Mouse (Mus musculus) MEL-GATA-1-ER (cell line): Measurements from ENCODE around the gene Olig3.
"Not testable (repeated sequence)": the region's sequence is repeated elsewhere in the genome, so short reads cannot be mapped to it uniquely, and the experiment has no call there.

Source experiments
- DNase-seq: peaks from one replicate; pipeline ENCODE4 v3.0.0-alpha.2; 2012; ENCODE audit warnings: low read depth; ENCODE audit errors: extremely low read depth

The Olig3 gene

DNA sequence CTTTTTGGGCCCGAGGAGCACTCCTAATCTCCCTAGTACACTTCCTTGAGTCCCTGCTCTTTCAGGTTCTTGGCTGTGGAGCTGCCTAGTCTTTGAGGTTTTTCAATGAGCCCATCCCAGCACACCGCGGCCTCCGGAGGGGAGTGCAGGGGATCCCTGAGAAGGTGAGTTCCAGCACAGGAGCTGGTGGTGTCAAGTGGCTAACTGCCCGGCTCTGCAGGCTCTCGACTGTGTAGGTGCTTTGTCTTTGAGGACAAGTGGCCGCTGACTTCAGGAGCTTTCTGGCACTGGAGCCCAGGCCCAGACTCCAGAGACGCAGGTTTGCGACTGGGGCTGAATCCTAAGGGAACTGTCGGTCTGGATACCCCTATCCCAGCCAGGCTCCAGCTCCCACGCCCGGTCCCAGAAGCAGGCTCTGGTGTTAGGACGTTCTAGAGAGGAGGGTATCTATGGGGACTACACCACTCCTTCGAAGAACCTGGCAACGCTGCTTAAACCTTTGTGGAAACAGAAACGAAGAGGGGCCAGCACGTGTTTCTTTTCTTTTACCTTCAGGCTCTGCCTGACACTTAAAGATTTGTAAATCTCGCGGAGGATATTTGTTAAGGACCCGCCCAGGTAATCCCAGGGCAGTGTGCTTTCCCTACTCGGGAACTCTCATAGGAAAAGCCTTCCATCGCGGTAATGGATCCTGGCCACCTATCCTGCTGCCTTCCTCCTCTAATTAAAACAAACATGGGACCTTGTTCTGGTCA lies 5.4 kb downstream of the Olig3 start:
- no peak for DNase-seq

- no peak for DNase-seq
These were observed 5.9 kb downstream of the Olig3 start for GRCm38 (mm10) chr10:19362294-19362590.

- no peak for DNase-seq
These were observed 6.5 kb downstream of the Olig3 start for GRCm38 (mm10) chr10:19362861-19363260.

DNA sequence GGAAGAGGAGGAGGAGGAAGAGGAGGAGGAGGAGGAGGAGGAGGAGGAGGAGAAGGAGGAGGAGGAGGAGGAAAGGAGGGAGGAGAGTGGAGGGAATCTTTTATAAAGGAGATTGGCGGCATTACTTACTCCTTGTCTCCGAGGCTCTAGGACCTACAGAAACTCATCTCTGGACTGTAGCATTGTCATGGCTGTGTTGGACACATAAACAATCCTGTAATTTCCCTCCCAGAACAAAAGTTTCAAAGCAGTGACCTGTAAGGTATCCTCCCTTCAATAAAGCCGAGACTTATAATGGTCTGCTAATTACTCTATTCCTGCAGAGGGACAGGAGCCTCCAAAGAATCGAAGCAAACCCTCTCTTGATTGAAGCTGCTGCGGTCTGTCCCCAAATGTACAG lies 7.0 kb downstream of the Olig3 start:
- DNase-seq = no peak

GRCm38 (mm10) chr10:19369143-19369542 lies 12.8 kb downstream of the Olig3 start:
- no peak for DNase-seq

DNA sequence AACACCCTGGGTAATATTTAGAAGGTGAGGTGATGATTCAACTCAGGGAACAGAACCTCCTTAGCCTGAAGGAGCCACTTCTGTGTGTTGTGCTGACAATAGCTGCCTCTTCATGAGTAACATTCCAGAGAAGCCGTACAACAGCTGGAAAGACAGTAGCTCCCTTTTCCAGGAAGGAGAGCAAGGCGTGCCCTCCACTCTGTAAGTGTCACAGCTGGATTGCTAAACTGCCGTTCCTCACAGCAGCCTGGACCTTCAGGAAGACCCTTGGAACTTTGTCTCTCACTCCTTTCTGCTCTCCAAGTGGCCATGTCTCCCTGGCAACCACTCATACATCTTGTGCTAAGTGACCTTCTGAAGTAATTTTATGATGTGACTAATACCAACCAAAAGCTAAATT lies 13.8 kb downstream of the Olig3 start:
- no peak for DNase-seq

DNA sequence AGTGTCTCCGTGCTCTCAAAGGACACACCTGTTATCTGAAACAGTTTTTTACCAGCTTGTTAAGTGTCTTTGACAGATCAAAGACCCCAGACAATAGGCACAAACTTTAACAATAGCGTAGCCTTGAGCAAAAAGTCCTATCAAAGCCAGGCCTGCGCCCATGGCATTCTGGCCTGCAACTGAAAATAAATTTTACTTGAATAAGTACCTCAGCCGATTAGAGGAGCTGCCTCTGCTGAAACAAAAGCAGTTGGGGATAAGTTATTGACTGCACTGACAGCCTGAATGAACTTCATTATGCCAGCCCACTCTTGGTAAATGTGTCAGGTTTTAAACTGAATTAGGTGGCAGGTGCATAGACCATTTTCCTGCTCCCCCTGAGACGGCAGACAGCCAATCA lies 15.9 kb downstream of the Olig3 start:
- DNase-seq = no peak

DNA sequence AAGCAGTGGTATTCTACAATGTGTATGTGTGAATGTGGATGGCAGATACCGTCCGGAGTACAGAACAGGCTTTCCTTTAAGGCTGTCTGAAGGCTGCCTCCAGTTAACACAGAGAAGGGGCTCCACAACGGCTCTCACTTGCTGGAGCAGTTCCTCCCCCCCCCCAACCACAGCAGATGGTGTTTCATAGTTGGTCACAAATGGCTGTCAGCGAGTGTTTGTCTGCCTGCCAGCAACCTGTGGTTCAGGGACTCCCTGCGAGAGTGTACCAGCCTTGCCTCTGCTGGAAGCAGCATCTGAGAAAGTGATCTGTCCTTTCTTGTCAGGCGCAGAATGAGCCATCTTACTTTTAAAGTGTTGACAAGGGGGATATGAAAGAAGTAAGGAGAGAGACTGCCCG lies 17.5 kb downstream of the Olig3 start:
- DNase-seq = no peak

- DNase-seq = no peak
These were observed 18.0 kb downstream of the Olig3 start for GRCm38 (mm10) chr10:19374311-19374710.

GRCm38 (mm10) chr10:19375838-19376237 lies 19.5 kb downstream of the Olig3 start:
- no peak for DNase-seq

- not testable (repeated sequence) for DNase-seq
These were observed 24.6 kb downstream of the Olig3 start for GRCm38 (mm10) chr10:19380971-19381370.

DNA sequence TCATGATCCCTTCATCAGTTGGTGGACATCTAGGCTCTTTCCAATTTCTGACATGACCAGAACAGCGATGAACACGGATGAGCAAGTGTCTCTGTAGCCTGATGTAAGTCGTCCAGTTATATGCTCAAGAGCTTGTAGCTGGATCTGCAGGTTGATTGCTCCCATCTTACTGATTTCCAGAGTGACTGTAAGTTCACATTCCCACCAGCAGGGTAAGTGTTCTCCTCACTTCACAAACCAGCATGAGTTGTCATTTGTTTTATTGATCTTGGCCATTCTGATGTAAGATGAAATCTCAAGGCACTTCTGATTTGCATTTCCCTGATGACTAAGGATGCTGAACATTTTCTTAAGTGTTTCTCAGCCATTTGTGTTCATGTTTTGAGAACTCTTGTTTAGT lies 27.8 kb downstream of the Olig3 start:
- DNase-seq = no peak

DNA sequence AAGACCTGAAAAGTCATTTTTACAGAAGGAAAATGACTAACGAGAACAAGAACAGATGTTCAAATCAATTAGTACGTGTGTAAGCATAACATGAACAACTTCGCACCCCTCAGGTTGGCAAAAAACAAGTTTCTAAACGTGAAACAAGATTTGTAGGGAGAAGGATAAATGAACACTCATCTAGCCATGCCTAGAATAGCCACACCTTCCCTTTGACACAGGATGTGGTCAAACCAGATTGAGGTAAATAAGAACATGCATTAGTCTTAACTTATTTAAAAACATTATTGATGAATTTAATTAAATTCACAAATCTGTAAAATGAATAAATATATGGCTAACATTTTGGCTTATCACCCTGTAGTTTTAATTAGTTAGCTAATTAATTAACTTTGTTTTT lies 35.5 kb downstream of the Olig3 start:
- no peak for DNase-seq

- DNase-seq = no peak
These were observed 40.3 kb downstream of the Olig3 start for GRCm38 (mm10) chr10:19396485-19397137.

GRCm38 (mm10) chr10:19397396-19397795 lies 41.1 kb downstream of the Olig3 start:
- peak; percentile 0 for DNase-seq

DNA sequence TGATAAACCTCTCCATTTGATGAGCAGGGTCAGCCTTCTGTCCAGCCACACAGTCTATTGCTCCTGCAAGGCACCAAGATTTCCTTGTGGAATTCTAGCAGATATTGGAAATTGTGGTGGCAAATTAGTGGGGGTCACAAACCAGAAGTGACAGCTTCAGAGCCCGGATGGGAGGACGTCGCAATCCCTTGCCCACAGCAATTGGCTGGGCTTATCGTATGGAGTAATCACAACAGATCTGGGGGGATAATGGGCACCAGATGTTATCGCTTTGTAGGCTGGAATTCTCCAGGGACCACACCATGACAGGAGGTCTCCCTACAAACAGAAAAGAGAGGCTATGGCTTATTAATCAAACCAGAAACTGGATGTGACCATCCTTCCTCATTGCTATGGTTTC lies 44.8 kb downstream of the Olig3 start:
- no peak for DNase-seq

DNA sequence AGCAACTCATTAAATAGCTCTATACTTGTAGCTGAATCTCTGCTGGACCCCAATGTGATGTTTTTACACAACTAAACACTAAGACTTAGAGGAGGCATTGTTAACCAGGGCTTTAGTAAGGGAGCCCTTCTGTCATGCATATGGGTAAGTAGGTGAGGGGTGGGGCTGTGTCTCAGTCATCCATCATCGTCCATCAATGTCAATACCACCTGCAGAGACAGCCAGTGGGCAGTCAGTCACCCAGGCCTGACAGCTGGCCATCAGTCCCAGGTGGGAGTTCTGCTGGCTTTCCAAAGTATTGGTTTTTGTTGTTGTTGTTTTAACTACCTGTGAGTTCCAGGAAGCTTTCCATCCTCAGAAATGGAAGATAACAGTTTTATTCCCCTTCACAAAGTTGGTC lies 48.1 kb downstream of the Olig3 start:
- DNase-seq = no peak

GRCm38 (mm10) chr10:19405959-19406358 lies 49.6 kb downstream of the Olig3 start:
- DNase-seq = no peak

DNA sequence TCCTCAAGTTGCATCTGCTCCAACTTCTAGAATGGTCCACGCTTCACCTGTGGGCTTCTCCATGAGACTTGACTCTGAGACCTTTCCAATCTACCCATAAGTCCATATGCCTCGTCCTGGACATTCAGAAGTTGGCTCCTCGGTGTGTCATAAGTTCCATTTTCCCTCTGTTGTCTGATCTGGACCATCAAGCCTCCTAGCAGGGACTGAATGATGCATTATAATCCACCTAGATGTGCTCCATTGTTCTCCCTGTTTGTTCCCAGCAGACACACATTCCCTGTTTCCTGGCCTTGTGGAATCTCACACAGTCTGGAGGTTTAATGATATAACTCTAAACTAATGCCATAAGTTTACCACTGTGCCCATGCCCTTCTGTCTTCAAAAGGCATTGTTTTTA lies 50.8 kb downstream of the Olig3 start:
- DNase-seq = no peak
